Mouse (Mus musculus) embryonic fibroblast, embryonic 13.5 days (primary cell): ENCODE data around the gene Gm11983. TPM values are rescaled to one million over a fixed set of nuclear protein-coding genes. Genes with fewer than 3 reads are reported as not detected.

Experiments used
- H3K27ac ChIP-seq: 2 replicates; pipeline ENCODE4 v1.5.1; 2012; ENCODE audit warnings: low read length, control low read depth, inconsistent platforms; ENCODE audit not compliant: insufficient read depth
- H3K4me1 ChIP-seq: 2 replicates; pipeline ENCODE4 v1.6.1; 2011; ENCODE audit warnings: low read length; ENCODE audit not compliant: control insufficient read depth, insufficient read depth
- H3K4me3 ChIP-seq: 2 replicates; pipeline ENCODE4 v1.5.1; 2011; ENCODE audit warnings: mild to moderate bottlenecking, control low read depth, low read length; ENCODE audit not compliant: insufficient read depth
- CTCF ChIP-seq: IDR thresholded peaks from 2 replicates; pipeline ENCODE4 v1.5.1; 2011; ENCODE audit warnings: mild to moderate bottlenecking, control low read depth, low read length, moderate library complexity, borderline replicate concordance; ENCODE audit not compliant: insufficient read depth
- POLR2A ChIP-seq: IDR thresholded peaks from 2 replicates; pipeline ENCODE4 v1.6.1; 2011; ENCODE audit warnings: low read depth, mild to moderate bottlenecking, control low read depth, low read length, moderate library complexity
- polyA plus RNA-seq: library from polyadenylated mRNA; stranded (reverse); fragments of >200 nt; gene quantifications from 2 replicates; pipeline ENCODE4 v1.2.4, GENCODE M21; 2011; ENCODE audit warnings: low read depth; ENCODE audit not compliant: missing spikeins, insufficient read length

Gene Gm11983
- polyA plus RNA-seq, 1 experiment = not detected

DNA sequence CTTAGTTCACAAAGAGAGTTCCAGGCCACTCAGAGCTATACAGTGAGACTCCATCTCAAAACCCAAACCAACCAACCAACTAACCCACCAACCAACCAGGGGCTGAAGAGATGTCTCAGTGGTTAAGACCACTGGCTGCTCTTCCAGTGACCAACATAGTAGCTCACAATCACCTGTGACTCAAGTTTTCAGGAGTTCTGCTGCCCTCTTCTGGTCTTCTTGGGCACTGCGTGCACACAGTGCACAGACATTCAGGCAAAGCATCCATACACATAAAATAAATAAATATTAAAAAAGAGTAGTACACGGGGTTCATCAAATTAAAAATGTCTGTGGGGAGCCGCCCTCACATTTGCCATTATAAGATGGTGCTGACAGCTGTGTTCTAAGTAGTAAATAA is 46.8 kb downstream of the Gm11983 start:
- Histone ChIP-seq H3K4me3 (no peak overlapping the region), H3K4me1 (no peaks in the 10 kb centered on the region), H3K27ac (no peak overlapping the region)
- no peak for TF ChIP-seq CTCF
- no peak for TF ChIP-seq POLR2A

Other genes starting within 250 kb of the Gm11983 start
- 6.7 and 7.0 TPM in 2 replicates for gene Nacad, start 231.6 kb downstream of the Gm11983 start, polyA plus RNA-seq
- 41.4 and 42.8 TPM in 2 replicates for gene Tbrg4, start 211.6 kb downstream of the Gm11983 start, polyA plus RNA-seq
- gene Wap, start 199.0 kb downstream of the Gm11983 start, polyA plus RNA-seq = not detected in 2 replicates
- 6.7 and 14.5 TPM in 2 replicates for gene Ramp3, start 179.1 kb downstream of the Gm11983 start, polyA plus RNA-seq
- 2.0 and 2.2 TPM in 2 replicates for gene Adcy1, start 225.8 kb upstream of the Gm11983 start, polyA plus RNA-seq